Mouse (Mus musculus) gastrocnemius, postnatal 10 days (tissue): ENCODE results near the gene Elovl4. TPM values are rescaled to one million over a fixed set of nuclear protein-coding genes. Genes with fewer than 3 reads are reported as not detected.

ENCODE experiments used
- total RNA-seq, 2 experiments: library from RNA; stranded (reverse); gene quantifications; 2 replicates each; pipeline ENCODE4 v1.2.3; 2021

Gene Elovl4
- total RNA-seq, 2 experiments from 2014 or later, result 0.70 to 0.88 TPM

Other genes starting within 250 kb of the Elovl4 start
- gene Ttk, start 28.4 kb upstream of the Elovl4 start, total RNA-seq, result 1 to 10 TPM; 3.6 to 5.4 TPM
- gene Bckdhb, start 118.9 kb upstream of the Elovl4 start, total RNA-seq, result 10 to 100 TPM; 20.0 to 20.9 TPM